In genomic region chr14:7974643-7975042, GRCm38 (mm10) we compare ENCODE assay signal across 25 mouse cellular contexts. TPM values are rescaled to one million over a fixed set of nuclear protein-coding genes. Genes with fewer than 3 reads are reported as not detected.
A peak's percentile ranks its signal among the peaks of the same experiment; 100 is the strongest.
DNase-seq lines count a peak whose midpoint lies in the region; ATAC-seq and TF ChIP-seq lines count a peak whose summit lies in the region.
"Had no signal": no experiment of that assay in that cellular context is flagged by ENCODE, and none has a peak within 500 bp of the region (broad histone marks: within the 10 kb centered on the region; RNA-seq: fewer than 3 reads in every experiment).

No protein-coding gene starts in this region.

- no peak overlapping the region for H3K9ac ChIP-seq in liver, adult 2 months (ENCODE audit: low read depth, low read length)
- no peak overlapping the region for H3K9ac ChIP-seq in liver, embryonic 16.5 days (ENCODE audit: low read depth, low read length)
- H3K9ac ChIP-seq in liver, embryonic 11.5 days (ENCODE audit: low read depth, low read length): no peak overlapping the region
- no peak overlapping the region for H3K9ac ChIP-seq in liver, postnatal 0 days (replicated peaks)
- no peak overlapping the region for H3K9ac ChIP-seq in liver, embryonic 12.5 days

- TF ChIP-seq POLR2A in liver, adult 2 months (IDR thresholded peaks at IDR 0.05; ENCODE audit: extremely low read depth, insufficient read depth, low read length): no peak

- WGBS in liver, adult 2 months: 20% methylated on average over 1 of the region's 1 CpGs
- 55% methylated on average over 1 of the region's 1 CpGs for WGBS in liver, embryonic 16.5 days (ENCODE audit: insufficient replicate concordance)
- WGBS in liver, embryonic 11.5 days: 84% methylated on average over 1 of the region's 1 CpGs
- WGBS in liver, postnatal 0 days (ENCODE audit: insufficient replicate concordance): 43% methylated on average over 1 of the region's 1 CpGs
- 63% methylated on average over 1 of the region's 1 CpGs for WGBS in liver, embryonic 12.5 days (ENCODE audit: insufficient replicate concordance)

- DNase-seq in liver, adult 2 months (ENCODE audit: extremely low read depth, low read depth, low spot score): peak; percentile 92
- no peak for DNase-seq in liver
- DNase-seq in liver, embryonic 11.5 days (ENCODE audit: low spot score): no peak
- DNase-seq in liver, postnatal 0 days: no peak
- DNase-seq: adrenal gland, adult 2 months; adrenal gland, adult 8-10 months; adrenal gland, postnatal 10 days; adrenal gland, postnatal 14 days; adrenal gland, postnatal 25 days; adrenal gland, postnatal 36 days; B cell, adult 2 months; cerebellum, adult 11 months; cerebellum, adult 11-12 months; cerebellum, adult 18-20 months had no signal

- ATAC-seq in liver, embryonic 16.5 days (ENCODE audit: low read depth): peak; percentile 27; the same call in 1 of the 2 replicates
- no peak for ATAC-seq in liver, embryonic 11.5 days (replicated peaks; ENCODE audit: low FRiP score)
- ATAC-seq in liver, postnatal 0 days: peak; percentile 56
- no peak for ATAC-seq in liver, embryonic 12.5 days
- ATAC-seq: activated CD4-positive, CD25-positive, alpha-beta regulatory T cell, adult 4 months; CD4-positive, CD25-positive, alpha-beta regulatory T cell, adult 4 months; Patski had no signal

- H3K9me3 ChIP-seq in liver, embryonic 16.5 days (replicated peaks; ENCODE audit: control insufficient read depth, low read length): no peaks in the 10 kb centered on the region
- no peaks in the 10 kb centered on the region for H3K9me3 ChIP-seq in liver, embryonic 11.5 days (ENCODE audit: control insufficient read depth, low read length)
- H3K9me3 ChIP-seq in liver, postnatal 0 days (ENCODE audit: low read length): no peaks in the 10 kb centered on the region
- H3K9me3 ChIP-seq in liver, embryonic 12.5 days (replicated peaks): no peaks in the 10 kb centered on the region
- H3K9me3 ChIP-seq: G1E had no signal

- no peaks in the 10 kb centered on the region for H3K79me2 ChIP-seq in liver, adult 2 months (ENCODE audit: control insufficient read depth, insufficient read depth, low read length)

- peaks cover 13% of the 10 kb centered on the region for H3K4me1 ChIP-seq in liver, adult 2 months (ENCODE audit: control insufficient read depth, insufficient read depth, low read length)
- no peaks in the 10 kb centered on the region for H3K4me1 ChIP-seq in liver, embryonic 16.5 days (ENCODE audit: control insufficient read depth, low read depth, low read length)
- no peaks in the 10 kb centered on the region for H3K4me1 ChIP-seq in liver, embryonic 11.5 days (replicated peaks; ENCODE audit: control insufficient read depth, insufficient read depth, low read length)
- H3K4me1 ChIP-seq in liver, postnatal 0 days (ENCODE audit: insufficient read depth): no peaks in the 10 kb centered on the region; the same call in 1 of the 2 replicates
- H3K4me1 ChIP-seq in liver, embryonic 12.5 days: no peaks in the 10 kb centered on the region

- H3K4me3 ChIP-seq in liver, adult 2 months (ENCODE audit: insufficient read depth, low read depth, low read length): no peak overlapping the region
- no peak overlapping the region for H3K4me3 ChIP-seq in liver, embryonic 16.5 days (ENCODE audit: low read depth, low read length)
- no peak overlapping the region for H3K4me3 ChIP-seq in liver, embryonic 11.5 days (ENCODE audit: low read depth, low read length)
- H3K4me3 ChIP-seq in liver, postnatal 0 days (ENCODE audit: low read depth, low read length): no peak overlapping the region
- H3K4me3 ChIP-seq in liver, embryonic 12.5 days: no peak overlapping the region

- H3K27me3 ChIP-seq in liver, adult 2 months (ENCODE audit: control insufficient read depth, insufficient read depth, low read length): no peaks in the 10 kb centered on the region
- no peaks in the 10 kb centered on the region for H3K27me3 ChIP-seq in liver, embryonic 16.5 days (ENCODE audit: control insufficient read depth, insufficient read depth, low read depth, low read length)
- H3K27me3 ChIP-seq in liver, embryonic 11.5 days (replicated peaks; ENCODE audit: control insufficient read depth, insufficient read depth, low read length): no peaks in the 10 kb centered on the region
- H3K27me3 ChIP-seq in liver, postnatal 0 days (ENCODE audit: insufficient read depth, low read length): no peaks in the 10 kb centered on the region
- H3K27me3 ChIP-seq in liver, embryonic 12.5 days (replicated peaks): no peaks in the 10 kb centered on the region
- H3K27me3 ChIP-seq: CH12.LX, Patski had no signal

- peaks cover 2% of the 10 kb centered on the region; the same call in 1 of the 2 replicates for H3K36me3 ChIP-seq in liver, adult 2 months (ENCODE audit: control insufficient read depth, insufficient read depth, low read length)
- no peaks in the 10 kb centered on the region for H3K36me3 ChIP-seq in liver, embryonic 16.5 days (ENCODE audit: control insufficient read depth, insufficient read depth)
- no peaks in the 10 kb centered on the region for H3K36me3 ChIP-seq in liver, embryonic 11.5 days (ENCODE audit: control insufficient read depth, insufficient read depth, low read length)
- H3K36me3 ChIP-seq in liver, postnatal 0 days (replicated peaks; ENCODE audit: insufficient read depth, low read length): no peaks in the 10 kb centered on the region
- no peaks in the 10 kb centered on the region for H3K36me3 ChIP-seq in liver, embryonic 12.5 days
- H3K36me3 ChIP-seq: G1E had no signal

- no peak for TF ChIP-seq EP300 in liver, postnatal 0 days (IDR thresholded peaks at IDR 0.05; ENCODE audit: low read depth)

- peak overlapping the region; percentile 46 for H3K27ac ChIP-seq in liver, adult 2 months (replicated peaks; ENCODE audit: insufficient read depth, low read depth, low read length)
- no peak overlapping the region for H3K27ac ChIP-seq in liver, embryonic 16.5 days (ENCODE audit: low read length)
- no peak overlapping the region for H3K27ac ChIP-seq in liver, embryonic 11.5 days (ENCODE audit: low read depth, low read length)
- H3K27ac ChIP-seq in liver, postnatal 0 days (ENCODE audit: low read depth): no peak overlapping the region
- H3K27ac ChIP-seq in liver, embryonic 12.5 days: no peak overlapping the region

- TF ChIP-seq CTCF in liver, adult 2 months (IDR thresholded peaks at IDR 0.05; ENCODE audit: low read depth, low read length): no peak
- no peak for TF ChIP-seq CTCF in liver, postnatal 0 days (IDR thresholded peaks at IDR 0.05; ENCODE audit: low read depth)

- no peak overlapping the region for H3K4me2 ChIP-seq in liver, embryonic 16.5 days (ENCODE audit: low read depth, low read length)
- H3K4me2 ChIP-seq in liver, embryonic 11.5 days: no peak overlapping the region
- H3K4me2 ChIP-seq in liver, postnatal 0 days (ENCODE audit: low read depth, low read length): no peak overlapping the region
- H3K4me2 ChIP-seq in liver, embryonic 12.5 days: no peak overlapping the region

RNA-seq across cellular contexts. Expression of gene Gm45521, which starts 17.6 kb away (rescaled TPM):
- not detected in 2 replicates for total RNA-seq in liver, adult 2 months (2014; rRNA removed)
- polyA plus RNA-seq in liver, adult 2 months (2012; rRNA removed): not detected in 2 replicates
- polyA plus RNA-seq in liver, embryonic 16.5 days (2015; fragmentation: Nextera tagmentation; extraction: Ambion mirVana): not detected in 2 replicates
- not detected in 2 replicates for polyA plus RNA-seq in liver, embryonic 11.5 days (2014; fragmentation: Nextera tagmentation; extraction: Ambion mirVana)
- polyA plus RNA-seq in liver, postnatal 0 days (2015; fragmentation: Nextera tagmentation; extraction: Ambion mirVana): not detected in 2 replicates
- polyA plus RNA-seq in liver, embryonic 12.5 days (2016; fragmentation: Nextera tagmentation; extraction: Ambion mirVana): not detected in 2 replicates
- total RNA-seq: adrenal gland, adult 18-20 months; adrenal gland, adult 2 months; adrenal gland, adult 8-10 months; adrenal gland, postnatal 10 days; adrenal gland, postnatal 14 days; adrenal gland, postnatal 25 days; adrenal gland, postnatal 36 days; adrenal gland, postnatal 4 days; CH12.LX; G1E; MEL had no signal
- polyA plus RNA-seq: activated CD4-positive, CD25-positive, alpha-beta regulatory T cell, adult 4 months; adrenal gland, adult 2 months; C2C12; CD4-positive, CD25-positive, alpha-beta regulatory T cell, adult 4 months; G1E; Patski had no signal

RNA-seq across cellular contexts. Expression of gene Dnase1l3, which starts 19.7 kb away (rescaled TPM):
- total RNA-seq in liver, adult 2 months (2014; rRNA removed): 10.0 and 10.9 TPM in 2 replicates
- 20.5 and 24.3 TPM in 2 replicates for polyA plus RNA-seq in liver, adult 2 months (2012; rRNA removed)
- 4.8 and 6.0 TPM in 2 replicates for polyA plus RNA-seq in liver, embryonic 16.5 days (2015; fragmentation: Nextera tagmentation; extraction: Ambion mirVana)
- polyA plus RNA-seq in liver, embryonic 11.5 days (2014; fragmentation: Nextera tagmentation; extraction: Ambion mirVana): 0.73 and 0.79 TPM in 2 replicates
- 12.1 and 13.2 TPM in 2 replicates for polyA plus RNA-seq in liver, postnatal 0 days (2015; fragmentation: Nextera tagmentation; extraction: Ambion mirVana)
- polyA plus RNA-seq in liver, embryonic 12.5 days (2016; fragmentation: Nextera tagmentation; extraction: Ambion mirVana): 0.72 and 0.79 TPM in 2 replicates
- total RNA-seq: MEL had no signal
- polyA plus RNA-seq: C2C12, G1E had no signal

RNA-seq across cellular contexts. Expression of gene Abhd6, which starts 28.1 kb away (rescaled TPM):
- 17.4 and 29.2 TPM in 2 replicates for total RNA-seq in liver, adult 2 months (2014; rRNA removed)
- polyA plus RNA-seq in liver, adult 2 months (2012; rRNA removed): 39.6 and 45.2 TPM in 2 replicates
- 8.6 and 8.8 TPM in 2 replicates for polyA plus RNA-seq in liver, embryonic 16.5 days (2015; fragmentation: Nextera tagmentation; extraction: Ambion mirVana)
- 11.9 and 15.0 TPM in 2 replicates for polyA plus RNA-seq in liver, embryonic 11.5 days (2014; fragmentation: Nextera tagmentation; extraction: Ambion mirVana)
- polyA plus RNA-seq in liver, postnatal 0 days (2015; fragmentation: Nextera tagmentation; extraction: Ambion mirVana): 29.8 and 34.0 TPM in 2 replicates
- 8.2 and 10.6 TPM in 2 replicates for polyA plus RNA-seq in liver, embryonic 12.5 days (2016; fragmentation: Nextera tagmentation; extraction: Ambion mirVana)
- total RNA-seq: G1E, MEL had no signal
- polyA plus RNA-seq: G1E had no signal

Comparison
In these comparisons a context has a peak if more than half of its experiments do, and no peak if none do; other contexts are left out.
1. ATAC-seq: peak in liver, embryonic 16.5 days (single experiment) and liver, postnatal 0 days (single experiment); none in liver, embryonic 11.5 days (single experiment) and liver, embryonic 12.5 days (single experiment).